Mouse (Mus musculus): ENCODE measurements around the gene Gnai2.

Gene Gnai2

DNA sequence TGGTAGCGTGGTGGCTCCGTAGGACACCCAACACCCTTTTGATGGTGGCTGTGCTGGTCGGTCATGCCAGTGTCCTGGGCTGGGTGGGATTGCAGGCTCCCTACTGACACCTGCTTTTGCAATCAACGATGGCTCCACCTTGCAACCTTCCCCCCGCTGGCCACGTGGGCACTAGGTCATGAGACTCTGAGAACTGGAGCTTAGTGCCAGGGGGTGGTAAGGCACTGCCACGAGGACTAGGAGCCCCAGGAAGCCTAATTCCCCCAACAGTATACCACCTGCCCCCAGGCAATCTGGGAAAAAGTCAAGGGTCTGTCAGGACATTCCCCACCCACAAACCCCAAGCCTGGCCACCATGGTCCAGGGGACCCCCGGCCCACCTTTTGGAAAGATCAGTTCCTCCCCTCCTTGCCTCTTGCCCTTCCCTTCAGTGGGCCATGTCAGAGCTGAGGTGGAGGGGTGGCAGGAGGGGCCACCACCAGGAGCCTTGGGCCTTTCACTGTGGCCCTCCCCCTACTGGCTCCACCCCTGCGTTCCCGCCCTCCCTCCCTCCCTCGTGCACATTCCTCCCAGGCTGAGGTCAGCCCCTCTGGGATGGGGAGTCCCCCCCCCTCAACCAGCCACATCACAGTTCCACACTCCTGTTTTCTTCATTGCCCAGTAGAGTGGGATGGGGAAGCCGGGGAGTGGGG is 26.3 kb downstream of the Gnai2 start, which contains the start of gene Sema3b:
Gene Sema3b (minus strand): TSS at position 489 of the 692 bp plus-strand sequence.
- no peak for DNase-seq

DNA sequence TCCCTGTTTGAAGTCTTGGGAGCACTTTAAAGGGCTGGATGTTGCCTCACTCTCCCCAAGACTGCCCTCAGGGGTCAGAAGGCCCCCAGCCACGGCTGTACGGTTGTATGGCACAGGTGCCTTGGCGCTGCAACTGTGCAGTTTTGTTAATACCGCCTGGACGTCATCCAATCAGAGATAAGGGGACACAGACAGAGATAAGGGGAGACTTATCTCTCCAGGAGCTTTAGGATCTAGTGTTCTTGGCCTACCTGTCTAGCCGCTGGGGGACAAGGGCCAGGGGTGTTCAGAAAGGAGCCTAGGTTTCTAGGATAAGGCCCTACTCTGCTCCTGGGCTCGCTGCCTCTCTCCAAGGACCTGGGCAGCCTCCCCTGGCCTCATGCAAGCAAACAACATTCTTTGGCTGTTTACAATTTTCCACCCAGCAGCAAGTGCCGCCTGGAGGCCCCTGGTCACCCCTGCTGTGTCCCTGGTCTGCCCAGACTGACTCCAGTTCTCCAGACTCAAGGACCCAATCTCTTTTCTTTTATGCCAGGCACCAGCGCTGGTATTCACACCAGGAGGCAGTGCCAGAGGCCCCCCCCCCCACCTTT is 27.4 kb downstream of the Gnai2 start:
- no peak for DNase-seq

GRCm38 (mm10) chr9:107607036-107607435 is 28.1 kb downstream of the Gnai2 start:
- no peak for DNase-seq

DNA sequence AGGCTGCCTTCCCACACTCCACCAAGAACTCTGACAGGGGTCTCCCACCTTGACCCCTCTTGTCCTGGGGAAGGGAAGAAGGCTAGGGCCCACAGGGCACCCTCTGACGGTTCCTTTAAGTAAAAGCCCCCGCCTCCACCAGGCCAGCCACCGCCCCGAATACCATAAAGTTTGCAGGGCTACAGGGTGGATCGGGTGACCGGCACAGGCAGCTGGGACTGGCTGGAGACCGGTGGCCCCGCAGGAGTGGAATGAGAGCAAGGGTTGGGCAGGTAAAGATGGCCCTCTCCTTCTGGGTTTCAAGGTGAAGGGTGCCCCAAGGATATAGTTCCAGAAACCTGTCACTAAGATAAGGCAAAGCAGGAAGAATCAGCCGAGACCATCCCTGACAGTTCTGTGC is 28.6 kb downstream of the Gnai2 start:
- DNase-seq: no peak

DNA sequence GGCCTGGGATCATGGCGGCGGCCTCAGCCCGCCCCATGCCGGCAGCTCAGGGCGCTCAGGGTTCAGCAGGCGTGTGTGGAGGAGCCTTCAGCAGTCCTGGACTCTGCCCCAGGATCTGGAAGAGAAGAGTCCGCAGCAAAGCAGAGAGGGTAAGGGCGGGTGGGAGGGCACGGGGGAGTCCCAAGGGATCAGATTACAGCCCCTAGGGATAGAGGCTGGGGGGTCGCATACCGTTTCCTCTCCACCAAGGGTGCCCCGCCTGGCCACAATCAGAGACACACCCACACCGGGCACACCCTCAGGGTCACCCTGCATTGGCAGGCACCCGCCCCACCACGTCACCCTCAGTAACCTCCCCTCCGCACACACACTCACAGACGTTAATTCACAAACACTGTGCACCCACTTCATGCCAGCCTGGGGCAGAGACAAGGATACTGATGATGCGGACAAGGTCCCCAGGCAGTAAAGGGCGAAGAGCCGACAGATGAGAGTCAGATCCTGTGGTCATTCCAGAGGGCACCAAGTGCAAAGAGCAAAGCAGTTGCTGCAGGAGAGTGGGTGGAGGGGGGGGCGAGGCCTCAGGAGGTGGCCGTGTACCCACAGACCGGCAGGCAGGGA is 30.0 kb downstream of the Gnai2 start:
- DNase-seq: no peak

GRCm38 (mm10) chr9:107603251-107603650 is 31.9 kb downstream of the Gnai2 start:
- DNase-seq: no peak

DNA sequence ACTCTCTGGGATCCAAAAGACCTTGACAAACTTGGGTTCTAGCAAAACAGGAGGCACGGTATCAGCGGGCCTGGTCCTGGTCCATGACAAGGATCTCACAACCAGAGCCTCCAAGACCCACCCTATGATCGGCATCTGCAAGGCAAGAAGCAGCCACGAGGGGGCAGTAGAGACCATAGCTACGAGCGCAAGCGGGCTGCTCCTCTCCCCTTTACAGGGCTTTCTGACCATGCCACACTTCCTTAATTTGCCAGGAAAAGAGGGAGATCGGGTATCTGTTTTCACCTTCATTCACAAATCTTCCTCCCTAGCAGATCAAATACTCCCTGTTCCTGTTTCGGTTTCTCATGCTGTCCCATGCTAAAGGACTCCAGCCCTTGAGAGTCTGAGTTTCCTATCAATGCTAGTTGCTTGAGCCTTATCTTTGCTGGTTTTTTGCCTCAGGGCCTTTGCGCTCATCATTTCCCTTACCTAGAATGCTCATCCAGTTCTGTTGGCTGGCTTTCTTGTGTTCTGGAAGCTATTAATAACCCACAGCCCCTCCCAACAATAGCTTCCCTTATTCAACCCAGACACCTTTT is 33.0 kb downstream of the Gnai2 start:
- peak; percentile 91 for DNase-seq

DNA sequence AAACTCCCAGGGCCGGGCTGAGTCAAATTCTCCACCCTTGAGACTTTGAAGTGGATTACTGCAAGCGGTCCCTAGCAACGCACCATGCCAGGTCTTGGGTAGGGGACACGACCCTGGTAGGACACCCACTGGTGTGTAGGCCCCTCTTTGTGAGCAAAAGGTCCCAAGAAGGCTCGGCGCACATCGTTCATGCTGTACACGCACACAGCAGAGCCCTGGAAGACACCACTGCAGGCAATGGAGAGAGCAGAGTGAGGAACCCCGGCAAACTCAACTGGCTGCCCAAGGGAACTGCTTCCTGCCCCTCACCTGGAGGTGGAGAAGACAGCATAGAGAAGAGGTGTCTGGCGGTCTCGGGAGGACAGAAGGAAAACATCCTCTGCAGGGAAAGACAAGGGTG is 33.9 kb downstream of the Gnai2 start:
- DNase-seq: no peak

- no peak for DNase-seq
Measured at GRCm38 (mm10) chr9:107600745-107601144, 34.4 kb downstream of the Gnai2 start.

GRCm38 (mm10) chr9:107599842-107600241 is 35.3 kb downstream of the Gnai2 start:
- no peak for DNase-seq

- no peak for DNase-seq
Measured at GRCm38 (mm10) chr9:107599433-107599832, 35.7 kb downstream of the Gnai2 start.

DNA sequence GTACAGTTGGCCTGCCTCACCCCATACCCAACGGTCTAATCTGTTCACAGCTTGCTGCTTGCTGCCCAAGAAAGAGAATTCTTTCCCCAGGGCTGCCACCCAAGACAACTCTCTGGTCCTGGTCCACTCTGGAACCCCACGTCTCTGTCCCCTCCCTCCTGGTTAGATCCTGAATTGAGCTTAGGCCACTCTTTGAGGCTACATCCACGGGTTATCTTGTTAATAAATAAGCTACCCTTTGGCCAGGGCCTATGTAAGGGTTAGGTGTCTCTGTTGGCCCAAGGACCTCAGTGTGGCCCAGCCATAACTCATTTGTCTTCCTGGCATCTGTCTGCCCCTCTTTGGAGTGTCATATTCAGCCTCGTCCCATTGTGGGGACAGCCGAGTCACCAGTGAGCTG is 36.8 kb downstream of the Gnai2 start:
- no peak for DNase-seq

DNA sequence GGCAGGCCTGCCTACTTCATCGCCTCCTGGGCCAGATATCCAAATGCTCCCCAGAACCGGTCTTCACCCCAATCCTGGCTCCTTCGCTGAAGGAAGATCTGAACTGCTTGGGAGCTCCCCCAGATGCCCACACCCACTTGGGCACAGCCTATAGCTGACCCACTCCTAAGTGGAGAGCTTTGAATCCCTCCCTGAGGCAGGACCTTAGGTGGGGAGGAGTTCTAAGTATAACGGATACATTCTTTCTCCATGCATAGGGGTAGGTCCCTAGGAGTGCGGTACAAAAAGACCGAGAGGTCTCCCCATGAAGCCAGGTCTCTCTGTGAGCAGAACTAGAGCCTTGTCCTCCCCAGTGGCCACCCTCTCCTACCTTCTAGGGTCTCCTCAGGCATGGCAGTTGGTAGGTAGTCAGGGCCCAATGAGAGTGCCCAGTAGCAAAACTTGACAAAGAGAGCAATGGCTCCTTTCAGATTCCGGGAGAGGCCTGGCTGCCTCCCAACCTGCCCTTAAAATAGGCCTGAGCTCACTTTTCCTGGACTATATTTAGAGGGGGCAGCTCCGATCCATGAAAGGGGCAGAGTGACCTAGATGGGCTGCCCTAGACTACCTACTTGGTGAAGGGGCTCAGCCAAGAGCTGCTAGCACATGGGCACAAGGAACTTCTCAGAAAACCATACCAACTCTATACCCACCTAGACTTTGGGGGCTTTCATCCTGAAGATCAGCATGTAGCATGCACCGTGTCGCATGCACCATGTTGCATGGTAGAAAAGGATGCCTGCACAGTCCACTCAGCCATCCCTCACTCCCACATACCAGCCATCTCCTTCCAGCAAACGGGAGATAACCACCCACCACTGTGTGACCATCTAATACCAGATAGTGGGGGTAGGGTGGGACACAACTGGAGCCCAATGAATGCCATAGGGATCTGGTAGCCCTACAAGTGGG is 38.3 kb downstream of the Gnai2 start:
- no peak for DNase-seq

- DNase-seq: no peak
Measured at GRCm38 (mm10) chr9:107594281-107595062, 40.7 kb downstream of the Gnai2 start.

- DNase-seq: no peak
Measured at GRCm38 (mm10) chr9:107593101-107593976, 41.8 kb downstream of the Gnai2 start.

DNA sequence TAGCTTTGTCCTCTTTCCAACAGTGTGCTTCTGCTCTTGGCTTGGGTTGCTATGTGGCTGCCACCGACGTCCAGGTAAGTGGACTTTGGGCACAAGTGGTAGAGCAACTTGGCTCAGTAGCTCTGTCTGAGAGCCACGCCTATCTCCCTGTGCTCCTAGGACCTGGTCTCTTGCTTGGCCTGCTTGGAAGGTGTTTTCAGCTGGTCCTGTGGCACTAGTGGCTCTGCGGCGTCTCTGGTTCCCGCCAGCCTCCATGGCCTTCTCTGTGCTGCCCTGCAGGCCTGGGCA is 44.5 kb downstream of the Gnai2 start:
- no peak for DNase-seq

- DNase-seq: no peak
Measured at GRCm38 (mm10) chr9:107590058-107590772, 45.0 kb downstream of the Gnai2 start.

- peak; percentile 68 for DNase-seq
Measured at GRCm38 (mm10) chr9:107587833-107588639, 47.1 kb downstream of the Gnai2 start.

Data from embryo, embryonic 11 days (tissue).